Mouse (Mus musculus) kidney, adult 2 months (tissue): Measurements from ENCODE around the gene Tapt1.

Experiments
- CTCF ChIP-seq: fragments of 200-500 bp; conservative IDR thresholded peaks from 2 replicates; pipeline ENCODE4 v1.5.1; 2011; ENCODE audit warnings: low read depth, mild to moderate bottlenecking, control low read depth, low read length, moderate library complexity, mixed read lengths; ENCODE audit not compliant: insufficient read depth, insufficient read length
- POLR2A ChIP-seq: fragments of 200-500 bp; IDR thresholded peaks from one replicate; pipeline ENCODE4 v1.6.1; 2011; ENCODE audit warnings: low read depth, low read length, control low read depth

GRCm38 (mm10) chr5:44259678-44260077, 33.3 kb upstream of the Tapt1 start:
- no peak for TF ChIP-seq CTCF
- TF ChIP-seq POLR2A: no peak
